Mouse (Mus musculus) G1E (cell line): Measurements from ENCODE around the gene Lrrc47. TPM values are rescaled to one million over a fixed set of nuclear protein-coding genes. Genes with fewer than 3 reads are reported as not detected.
A peak's percentile ranks its signal among the peaks of the same experiment; 100 is the strongest.

Experiments
- ATAC-seq: 2 replicates; pipeline ENCODE4 v1.8.0; 2016; ENCODE audit warnings: mild to moderate bottlenecking; ENCODE audit not compliant: insufficient number of reproducible peaks, poor library complexity, low FRiP score, severe bottlenecking; ENCODE audit errors: extremely low read depth
- DNase-seq: peaks from one replicate; pipeline ENCODE4 v3.0.0; 2012; ENCODE audit warnings: low spot score
- H3K27me3 ChIP-seq: 2 replicates; pipeline ENCODE4 v1.6.1; 2012; ENCODE audit warnings: mild to moderate bottlenecking, low read length, inconsistent platforms; ENCODE audit not compliant: insufficient read depth
- H3K36me3 ChIP-seq: replicated peaks from 2 replicates; pipeline ENCODE3; 2012; ENCODE audit warnings: mild to moderate bottlenecking, inconsistent platforms
- H3K4me1 ChIP-seq: 2 replicates; pipeline ENCODE4 v1.6.1; 2012; ENCODE audit warnings: low read depth, low read length, inconsistent platforms, mixed read lengths; ENCODE audit not compliant: insufficient read depth
- H3K4me3 ChIP-seq: 2 replicates; pipeline ENCODE4 v1.5.1; 2012; ENCODE audit warnings: low read depth, mild to moderate bottlenecking, inconsistent platforms, low read length, moderate library complexity, mixed read lengths
- H3K9me3 ChIP-seq: replicated peaks from 2 replicates; pipeline ENCODE4 v1.6.1; 2012; ENCODE audit warnings: inconsistent platforms
- CTCF ChIP-seq: IDR thresholded peaks from 2 replicates; pipeline ENCODE4 v1.5.1; 2012; ENCODE audit warnings: low read depth, low read length, inconsistent platforms, mixed read lengths
- GATA1 ChIP-seq: IDR thresholded peaks from 2 replicates; pipeline ENCODE4 v1.6.1; 2012; ENCODE audit warnings: borderline replicate concordance, low read length, inconsistent platforms, mixed read lengths
- GATA2 ChIP-seq: IDR thresholded peaks from 2 replicates; pipeline ENCODE4 v1.6.1; 2012; ENCODE audit warnings: low read depth, low read length, inconsistent platforms, borderline replicate concordance
- POLR2AphosphoS5 ChIP-seq: IDR thresholded peaks from 2 replicates; pipeline ENCODE4 v1.6.1; 2012; ENCODE audit warnings: low read depth, low read length, inconsistent platforms; ENCODE audit not compliant: insufficient replicate concordance
- TAL1 ChIP-seq: conservative IDR thresholded peaks from 2 replicates; pipeline ENCODE4 v1.6.1; 2012; ENCODE audit warnings: low read depth, low read length, inconsistent platforms, mixed read lengths
- polyA plus RNA-seq: library from polyadenylated mRNA; stranded (reverse); fragments of >175 nt; gene quantifications from 2 replicates; pipeline ENCODE4 v1.2.3, GENCODE M21; 2012
- total RNA-seq, 2 experiments: library from RNA; stranded (forward) in 1 of 2; stranded (reverse) in 1 of 2; fragments of 200-1000 nt in 1 of 2; fragments of >200 nt in 1 of 2; fragmentation: Nextera tagmentation in 1 of 2; gene quantifications; 2 replicates each; pipeline ENCODE4 v1.2.3; 2014 to 2017

Gene Lrrc47
- total RNA-seq (2014; fragmentation: Nextera tagmentation) = 17.5 and 24.8 TPM in 2 replicates
- total RNA-seq (2017) = 28.7 and 40.7 TPM in 2 replicates
- 201 and 254 TPM in 2 replicates for polyA plus RNA-seq

DNA sequence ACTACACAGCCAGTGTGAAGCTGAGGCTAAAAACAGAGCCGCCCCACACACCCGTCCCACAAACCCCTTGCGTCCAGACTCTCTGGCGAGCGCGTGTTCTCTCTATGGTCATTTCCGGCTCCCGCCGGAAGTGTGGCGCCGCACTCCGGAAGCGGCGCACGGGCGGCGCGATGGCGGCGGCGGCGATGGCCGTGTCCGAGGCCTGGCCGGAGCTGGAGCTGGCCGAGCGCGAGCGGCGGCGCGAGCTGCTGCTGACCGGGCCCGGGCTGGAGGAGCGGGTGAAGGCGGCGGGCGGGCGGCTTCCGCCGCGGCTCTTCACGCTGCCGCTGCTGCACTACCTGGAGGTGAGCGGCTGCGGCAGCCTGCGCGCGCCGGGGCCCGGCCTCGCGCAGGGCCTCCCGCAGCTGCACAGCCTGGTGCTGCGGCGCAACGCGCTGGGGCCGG lies at the start of gene Lrrc47:
Gene Lrrc47, plus strand, starts transcription at position 86 of the 444 bp plus-strand sequence.
- Histone ChIP-seq H3K27me3 (no peaks in the 10 kb centered on the region), H3K36me3 (peaks cover 73% of the 10 kb centered on the region)
- peak; percentile 89 for DNase-seq

DNA sequence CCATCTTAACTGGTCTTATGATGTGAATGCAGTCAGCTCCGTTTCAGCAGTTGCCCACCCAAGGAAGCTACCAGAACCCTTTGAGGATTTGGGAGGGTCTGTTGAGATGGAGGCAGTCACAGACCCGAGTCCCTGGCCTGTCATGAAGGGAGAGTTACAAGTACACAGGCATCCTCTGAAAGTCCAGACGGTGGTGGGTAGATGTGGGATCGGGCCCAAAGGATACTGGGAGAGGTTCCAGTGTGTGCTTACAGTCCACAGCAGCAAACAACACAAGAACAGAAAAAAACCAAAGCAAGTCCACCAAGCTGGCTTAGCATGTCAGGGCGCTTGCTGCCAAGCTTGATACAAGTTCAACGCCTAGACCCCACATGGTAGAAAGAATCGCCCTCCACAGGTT lies 48.9 kb upstream of the Lrrc47 start:
- Histone ChIP-seq H3K4me3 (no peak overlapping the region), H3K9me3 (no peaks in the 10 kb centered on the region), H3K36me3 (peaks cover 90% of the 10 kb centered on the region), H3K4me1 (peaks cover 33% of the 10 kb centered on the region), H3K27me3 (no peaks in the 10 kb centered on the region)
- TF ChIP-seq GATA1 = no peak
- TF ChIP-seq POLR2AphosphoS5 = no peak
- TF ChIP-seq TAL1 = no peak
- TF ChIP-seq CTCF = no peak
- no peak for TF ChIP-seq GATA2
- DNase-seq (no peak), ATAC-seq (no peak)

More for the DNA sequence above, at the start of gene Lrrc47:
- peak; percentile 95 for ATAC-seq
- TF ChIP-seq GATA2 (no peak), TAL1 (no peak), POLR2AphosphoS5 (no peak), CTCF (no peak), GATA1 (no peak)
- peak within 1 kb of the TSS; percentile 99 for H3K4me3 ChIP-seq
- H3K4me1 ChIP-seq = peaks cover 50% of the 10 kb centered on the region
- H3K9me3 ChIP-seq = no peaks in the 10 kb centered on the region

DNA sequence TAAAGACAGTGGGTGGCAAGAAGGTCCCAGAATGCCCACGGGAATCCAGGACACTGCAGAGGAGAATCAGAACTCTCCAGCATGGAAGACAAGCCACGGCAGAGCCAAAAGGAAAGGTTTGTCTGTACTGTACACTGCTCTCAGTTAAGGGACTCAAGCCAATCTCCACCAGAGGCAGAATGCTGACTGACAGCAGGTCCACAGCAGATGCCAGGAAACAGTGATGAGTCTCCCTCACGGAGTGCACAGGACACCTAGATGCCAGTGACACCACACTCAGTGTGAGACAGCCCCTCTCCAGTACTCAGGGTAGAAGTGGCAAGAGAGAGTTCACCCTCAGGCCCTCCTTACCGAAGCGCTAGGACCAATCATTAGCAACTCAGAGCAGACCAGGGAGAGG lies 44.9 kb upstream of the Lrrc47 start:
- peaks cover 99% of the 10 kb centered on the region for H3K36me3 ChIP-seq
- DNase-seq = no peak
- no peak for ATAC-seq

DNA sequence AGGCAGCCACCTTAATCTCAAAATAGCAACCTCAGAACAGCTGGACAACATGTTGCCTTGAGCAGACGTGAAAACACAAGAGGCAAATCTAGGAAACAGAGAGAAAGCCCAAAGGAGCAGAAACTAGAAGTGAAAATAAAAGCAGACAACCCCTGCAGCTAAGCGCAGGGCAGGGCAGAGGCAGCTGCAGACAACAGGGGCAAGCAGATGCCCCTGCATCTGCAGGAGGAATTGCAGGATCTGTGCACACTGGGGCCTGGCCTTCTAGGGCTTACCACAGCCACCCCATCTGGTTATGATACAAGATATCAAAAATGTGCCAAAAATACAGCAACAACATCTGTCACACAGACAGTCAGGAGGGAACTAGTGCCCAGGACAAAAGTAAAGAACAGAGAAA lies 44.0 kb upstream of the Lrrc47 start:
- Histone ChIP-seq H3K4me3 (no peak overlapping the region), H3K36me3 (peaks cover 99% of the 10 kb centered on the region), H3K9me3 (no peaks in the 10 kb centered on the region), H3K27me3 (no peaks in the 10 kb centered on the region), H3K4me1 (0 out of 2 replicates have a peak, but pooled peaks cover under 1% of the 10 kb centered on the region)
- ATAC-seq (no peak), DNase-seq (no peak)
- TF ChIP-seq TAL1 = no peak
- TF ChIP-seq POLR2AphosphoS5 = no peak
- TF ChIP-seq CTCF = no peak

More for the DNA sequence above, 44.9 kb upstream of the Lrrc47 start:
- TF ChIP-seq GATA1 = no peak
- TF ChIP-seq POLR2AphosphoS5 = no peak
- TF ChIP-seq TAL1 = no peak
- Histone ChIP-seq H3K9me3 (no peaks in the 10 kb centered on the region), H3K4me3 (no peak overlapping the region), H3K27me3 (no peaks in the 10 kb centered on the region), H3K4me1 (peaks cover 8% of the 10 kb centered on the region; the same call in 1 of the 2 replicates)

DNA sequence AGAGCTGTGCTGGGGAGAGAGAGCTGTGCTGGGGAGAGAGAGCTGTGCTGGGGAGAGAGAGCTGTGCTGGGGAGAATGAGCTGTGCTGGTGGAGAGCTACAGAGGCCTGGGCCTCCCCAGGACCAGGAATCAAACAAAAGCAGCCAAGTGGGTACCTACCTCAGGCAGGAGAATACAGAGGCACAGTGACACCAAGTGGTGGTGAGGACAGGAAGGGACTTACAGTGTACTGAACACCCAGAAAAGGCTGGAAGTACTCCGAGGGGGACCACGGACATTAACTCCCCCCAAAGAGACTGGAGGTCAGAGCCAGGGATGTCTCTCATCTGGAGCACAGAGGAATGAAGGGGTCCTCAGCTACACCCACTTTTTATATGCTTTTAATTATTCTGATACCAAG lies 43.5 kb upstream of the Lrrc47 start:
- no peak for DNase-seq
- no peak overlapping the region for H3K4me3 ChIP-seq
- H3K9me3 ChIP-seq = no peaks in the 10 kb centered on the region
- H3K4me1 ChIP-seq = peaks cover 5% of the 10 kb centered on the region
- no peak for ATAC-seq
- TF ChIP-seq GATA1 = no peak
- no peak for TF ChIP-seq GATA2
- no peak for TF ChIP-seq POLR2AphosphoS5
- TF ChIP-seq CTCF = no peak
- no peak for TF ChIP-seq TAL1
- no peaks in the 10 kb centered on the region for H3K27me3 ChIP-seq
- H3K36me3 ChIP-seq = peaks cover 99% of the 10 kb centered on the region

DNA sequence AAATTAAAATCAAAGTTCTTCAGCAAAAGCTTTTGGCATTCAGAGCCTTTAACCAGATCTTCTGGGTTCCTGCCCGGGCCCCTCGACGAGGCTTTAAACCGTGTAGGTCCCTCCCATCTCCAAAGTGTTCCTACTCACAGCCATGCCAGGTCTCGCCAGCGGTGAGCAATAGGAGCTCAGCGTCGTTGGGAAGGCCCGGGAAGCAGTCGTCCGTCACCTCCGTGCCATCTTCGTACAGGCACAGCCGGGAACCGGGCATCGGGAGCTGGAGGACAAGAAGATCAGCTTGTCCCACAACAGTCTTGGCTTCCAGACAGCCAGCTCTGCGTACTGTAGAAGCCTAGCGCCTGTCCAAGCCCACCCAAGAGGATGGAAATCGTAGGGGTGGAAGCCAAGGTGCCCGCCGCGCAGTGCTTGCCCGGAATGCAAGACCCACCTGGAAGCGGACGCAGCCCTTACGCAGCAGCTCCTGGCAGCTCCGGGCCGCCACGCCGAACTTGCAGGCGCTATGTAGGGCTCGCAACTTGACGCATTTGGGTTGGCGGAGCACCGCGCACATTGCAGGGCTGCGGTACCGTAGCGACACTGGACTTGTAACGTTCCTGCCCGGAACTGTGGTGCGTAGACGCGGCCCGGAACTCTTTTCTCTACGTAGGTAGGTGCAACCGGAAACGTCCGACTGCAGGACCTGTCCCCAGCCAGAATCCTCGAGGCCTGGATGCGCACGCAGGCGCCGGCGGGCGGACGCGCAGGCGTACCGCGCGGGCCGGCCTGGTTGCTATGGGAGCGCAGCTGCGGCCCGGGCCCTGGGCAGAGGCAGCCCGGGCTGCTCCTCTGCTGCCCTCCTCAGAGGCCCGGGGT lies 36.9 kb upstream of the Lrrc47 start, which contains the start of the genes Dffb and Cep104:
Gene Dffb, minus strand, starts transcription at position 696 of the 861 bp plus-strand sequence.
Gene Cep104, plus strand, starts transcription at position 764 of the 861 bp plus-strand sequence.
- H3K4me3 ChIP-seq = peak within 1 kb of the TSS; percentile 91
- H3K27me3 ChIP-seq = no peaks in the 10 kb centered on the region
- peaks cover 34% of the 10 kb centered on the region for H3K4me1 ChIP-seq
- H3K9me3 ChIP-seq = no peaks in the 10 kb centered on the region
- ATAC-seq (peak; percentile 76), DNase-seq (peak; percentile 89)
- peaks cover 66% of the 10 kb centered on the region for H3K36me3 ChIP-seq
- TF ChIP-seq POLR2AphosphoS5 (no peak), GATA2 (no peak), GATA1 (no peak), CTCF (no peak), TAL1 (no peak)
